Mouse (Mus musculus) liver, embryonic 11.5 days (tissue): ENCODE data around the gene Pus7l. TPM values are rescaled to one million over a fixed set of nuclear protein-coding genes. Genes with fewer than 3 reads are reported as not detected.

Experiments
- ATAC-seq: fragments of 200-750 bp; cut with Nextera tagmentation; replicated peaks from 2 replicates; pipeline ENCODE4 v1.8.0; 2017; ENCODE audit warnings: moderate number of reproducible peaks, mild to moderate bottlenecking, moderate TSS enrichment, moderate library complexity; ENCODE audit not compliant: low FRiP score
- DNase-seq: peaks from one replicate; pipeline ENCODE4 v3.0.0-alpha.2; 2017; ENCODE audit warnings: low spot score
- H3K27ac ChIP-seq: fragments of 300-500 bp; sonication (generic); 2 replicates; pipeline ENCODE4 v1.5.1; 2014; ENCODE audit warnings: mild to moderate bottlenecking, low read depth, low read length, control low read depth
- H3K27me3 ChIP-seq: fragments of 300-500 bp; sonication (generic); replicated peaks from 2 replicates; pipeline ENCODE4 v1.6.1; 2014; ENCODE audit warnings: low read length, mixed read lengths; ENCODE audit not compliant: control insufficient read depth, insufficient read depth
- H3K36me3 ChIP-seq: fragments of 300-500 bp; sonication (generic); 2 replicates; pipeline ENCODE4 v1.6.1; 2014; ENCODE audit warnings: mild to moderate bottlenecking, low read length, moderate library complexity, mixed read lengths; ENCODE audit not compliant: control insufficient read depth, insufficient read depth
- H3K4me1 ChIP-seq: fragments of 300-500 bp; sonication (generic); replicated peaks from 2 replicates; pipeline ENCODE4 v1.6.1; 2014; ENCODE audit warnings: low read length, mixed read lengths; ENCODE audit not compliant: control insufficient read depth, insufficient read depth
- H3K4me2 ChIP-seq: fragments of 300-500 bp; sonication (generic); 2 replicates; pipeline ENCODE4 v1.6.1; 2014; ENCODE audit warnings: mild to moderate bottlenecking, control low read depth, moderate library complexity
- H3K4me3 ChIP-seq: fragments of 300-500 bp; sonication (generic); 2 replicates; pipeline ENCODE4 v1.5.1; 2014; ENCODE audit warnings: low read depth, low read length, control low read depth
- H3K9ac ChIP-seq: fragments of 300-500 bp; sonication (generic); 2 replicates; pipeline ENCODE4 v1.6.1; 2014; ENCODE audit warnings: low read depth, low read length, control low read depth
- H3K9me3 ChIP-seq: fragments of 300-500 bp; sonication (generic); 2 replicates; pipeline ENCODE4 v1.6.1; 2016; ENCODE audit warnings: low read length, inconsistent platforms, mixed read lengths; ENCODE audit not compliant: control insufficient read depth
- WGBS: fragments of 180-500 bp; shearing (Covaris S2); extraction: QIAGEN DNeasy Blood & Tissue Kit; methylation state at CpG from one replicate; pipeline ENCODE4 v1.1.7; 2014; 5-methylcytosine and 5-hydroxymethylcytosine counted together
- polyA plus RNA-seq: library from polyadenylated mRNA; unstranded; fragments of >200 nt; fragmentation: Nextera tagmentation; extraction: Ambion mirVana; gene quantifications from 2 replicates; pipeline ENCODE4 v1.2.1, GENCODE M21; 2014

Gene Pus7l
- polyA plus RNA-seq, 1 experiment from 2014 or later: 12.0 TPM

GRCm38 (mm10) chr15:94532306-94532705 is 11.0 kb downstream of the Pus7l start:
- H3K36me3 ChIP-seq: peaks cover 4% of the 10 kb centered on the region; the same call in 1 of the 2 replicates
- no peak for DNase-seq
- H3K4me1 ChIP-seq: no peaks in the 10 kb centered on the region
- no peak overlapping the region for H3K27ac ChIP-seq
- no peak overlapping the region for H3K4me2 ChIP-seq
- no peak overlapping the region for H3K9ac ChIP-seq
- H3K9me3 ChIP-seq: no peaks in the 10 kb centered on the region
- no peaks in the 10 kb centered on the region for H3K27me3 ChIP-seq
- 73% methylated on average over 5 of the region's 5 CpGs for WGBS
- no peak for ATAC-seq
- no peak overlapping the region for H3K4me3 ChIP-seq

GRCm38 (mm10) chr15:94530519-94530918 is 12.8 kb downstream of the Pus7l start:
- no peak overlapping the region for H3K4me2 ChIP-seq
- no peak overlapping the region for H3K9ac ChIP-seq
- no peaks in the 10 kb centered on the region for H3K4me1 ChIP-seq
- no peak for ATAC-seq
- no peak overlapping the region for H3K27ac ChIP-seq
- WGBS: 80% methylated on average over 3 of the region's 3 CpGs
- no peaks in the 10 kb centered on the region for H3K27me3 ChIP-seq
- no peaks in the 10 kb centered on the region for H3K9me3 ChIP-seq
- no peak for DNase-seq
- no peak overlapping the region for H3K4me3 ChIP-seq
- H3K36me3 ChIP-seq: peaks cover 4% of the 10 kb centered on the region; the same call in 1 of the 2 replicates

GRCm38 (mm10) chr15:94524956-94525355 is 18.4 kb downstream of the Pus7l start:
- no peaks in the 10 kb centered on the region for H3K27me3 ChIP-seq

GRCm38 (mm10) chr15:94523251-94523650 is 20.1 kb downstream of the Pus7l start:
- Histone ChIP-seq H3K4me1 (no peaks in the 10 kb centered on the region), H3K36me3 (peaks cover 4% of the 10 kb centered on the region; the same call in 1 of the 2 replicates), H3K4me3 (no peak overlapping the region), H3K27me3 (no peaks in the 10 kb centered on the region), H3K4me2 (no peak overlapping the region), H3K9ac (no peak overlapping the region), H3K9me3 (no peaks in the 10 kb centered on the region), H3K27ac (no peak overlapping the region)
- DNase-seq (no peak), ATAC-seq (no peak)
- 85% methylated on average over 28 of the region's 28 CpGs for WGBS

More at GRCm38 (mm10) chr15:94524956-94525355, 18.4 kb downstream of the Pus7l start:
- H3K4me2 ChIP-seq: no peak overlapping the region
- ATAC-seq (no peak), DNase-seq (no peak)
- H3K4me1 ChIP-seq: no peaks in the 10 kb centered on the region
- H3K9me3 ChIP-seq: no peaks in the 10 kb centered on the region
- no peak overlapping the region for H3K4me3 ChIP-seq
- H3K9ac ChIP-seq: no peak overlapping the region
- WGBS: 88% methylated on average over 12 of the region's 12 CpGs
- no peak overlapping the region for H3K27ac ChIP-seq
- H3K36me3 ChIP-seq: peaks cover 4% of the 10 kb centered on the region; the same call in 1 of the 2 replicates

- Histone ChIP-seq H3K4me3 (no peak overlapping the region), H3K4me2 (no peak overlapping the region), H3K27me3 (no peaks in the 10 kb centered on the region), H3K36me3 (0 out of 2 replicates have a peak, but pooled peaks cover 4% of the 10 kb centered on the region), H3K9me3 (no peaks in the 10 kb centered on the region), H3K27ac (no peak overlapping the region), H3K4me1 (no peaks in the 10 kb centered on the region), H3K9ac (no peak overlapping the region)
- DNase-seq: no peak
- no peak for ATAC-seq
- WGBS: 75% methylated on average over 5 of the region's 5 CpGs
Observed at GRCm38 (mm10) chr15:94520959-94521358, 22.4 kb downstream of the Pus7l start.

- no peak overlapping the region for H3K4me2 ChIP-seq
- no peaks in the 10 kb centered on the region for H3K4me1 ChIP-seq
- no peak for ATAC-seq
- H3K27ac ChIP-seq: no peak overlapping the region
- H3K9me3 ChIP-seq: no peaks in the 10 kb centered on the region
- no peaks in the 10 kb centered on the region for H3K27me3 ChIP-seq
- no peak overlapping the region for H3K9ac ChIP-seq
- no peak for DNase-seq
- 0 out of 2 replicates have a peak, but pooled peaks cover 4% of the 10 kb centered on the region for H3K36me3 ChIP-seq
- no peak overlapping the region for H3K4me3 ChIP-seq
- 41% methylated on average over 9 of the region's 9 CpGs for WGBS
Observed at GRCm38 (mm10) chr15:94520205-94520900, 23.0 kb downstream of the Pus7l start.

GRCm38 (mm10) chr15:94517913-94518491 is 25.3 kb downstream of the Pus7l start:
- Histone ChIP-seq H3K36me3 (0 out of 2 replicates have a peak, but pooled peaks cover 1% of the 10 kb centered on the region), H3K9ac (no peak overlapping the region), H3K9me3 (no peaks in the 10 kb centered on the region), H3K27ac (no peak overlapping the region), H3K27me3 (no peaks in the 10 kb centered on the region), H3K4me2 (no peak overlapping the region), H3K4me3 (no peak overlapping the region), H3K4me1 (no peaks in the 10 kb centered on the region)
- 65% methylated on average over 16 of the region's 16 CpGs for WGBS
- DNase-seq (no peak), ATAC-seq (no peak)

GRCm38 (mm10) chr15:94503451-94504215 is 39.7 kb downstream of the Pus7l start:
- no peak overlapping the region for H3K9ac ChIP-seq
- H3K27ac ChIP-seq: no peak overlapping the region
- H3K36me3 ChIP-seq: no peaks in the 10 kb centered on the region
- no peaks in the 10 kb centered on the region for H3K27me3 ChIP-seq
- no peak for DNase-seq
- no peak overlapping the region for H3K4me3 ChIP-seq
- H3K4me2 ChIP-seq: no peak overlapping the region
- WGBS: 78% methylated on average over 12 of the region's 12 CpGs
- H3K4me1 ChIP-seq: no peaks in the 10 kb centered on the region
- peaks cover 3% of the 10 kb centered on the region; the same call in 1 of the 2 replicates for H3K9me3 ChIP-seq
- no peak for ATAC-seq
